Mouse (Mus musculus): Measurements from ENCODE around the gene Fam20a. TPM values are rescaled to one million over a fixed set of nuclear protein-coding genes. Genes with fewer than 3 reads are reported as not detected.

Fam20a gene
- total and polyA plus RNA-seq, 3 experiments, result 3.1 to 6.3 (median 4.0) TPM

DNA sequence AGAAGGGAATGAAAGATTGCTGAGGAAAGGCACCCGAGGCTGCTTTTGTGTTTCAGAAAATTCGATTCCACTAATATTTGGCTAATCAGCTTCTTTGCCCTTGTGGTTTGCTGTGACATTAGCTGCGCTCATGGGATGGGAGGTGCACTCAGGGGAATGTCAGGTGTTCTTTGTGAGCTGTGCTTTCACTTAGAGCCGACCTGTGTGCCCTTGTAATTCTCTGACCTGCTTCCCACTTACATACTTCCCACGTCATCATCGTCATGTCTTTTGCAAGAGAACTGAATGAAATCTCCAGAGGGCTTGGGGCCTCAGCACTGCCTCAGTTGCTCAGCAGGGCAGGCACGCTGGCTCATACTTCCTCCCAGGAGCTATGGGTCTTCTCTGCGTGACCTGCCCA, 68.9 kb downstream of the Fam20a start:
- DNase-seq, result no peak

DNA sequence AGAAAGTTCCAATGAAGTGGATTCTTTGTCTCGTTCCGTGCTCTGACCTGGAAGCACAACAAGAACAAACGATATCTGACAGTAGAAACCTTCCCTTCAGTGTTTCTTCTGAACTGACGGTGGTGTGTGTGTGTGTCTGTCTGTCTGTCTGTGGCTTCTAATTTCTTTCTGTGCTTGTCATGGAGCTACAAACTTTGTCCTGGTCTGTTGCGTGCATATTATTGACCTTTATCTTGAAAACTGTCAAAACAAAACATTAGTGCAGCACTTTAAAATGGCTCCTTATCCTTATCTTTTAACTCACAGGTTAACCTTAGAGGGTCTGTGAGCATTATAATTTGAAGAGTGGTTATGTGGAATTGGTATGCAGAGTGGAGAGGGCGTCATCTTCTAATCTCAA, 69.6 kb downstream of the Fam20a start:
- no peak for DNase-seq

DNA sequence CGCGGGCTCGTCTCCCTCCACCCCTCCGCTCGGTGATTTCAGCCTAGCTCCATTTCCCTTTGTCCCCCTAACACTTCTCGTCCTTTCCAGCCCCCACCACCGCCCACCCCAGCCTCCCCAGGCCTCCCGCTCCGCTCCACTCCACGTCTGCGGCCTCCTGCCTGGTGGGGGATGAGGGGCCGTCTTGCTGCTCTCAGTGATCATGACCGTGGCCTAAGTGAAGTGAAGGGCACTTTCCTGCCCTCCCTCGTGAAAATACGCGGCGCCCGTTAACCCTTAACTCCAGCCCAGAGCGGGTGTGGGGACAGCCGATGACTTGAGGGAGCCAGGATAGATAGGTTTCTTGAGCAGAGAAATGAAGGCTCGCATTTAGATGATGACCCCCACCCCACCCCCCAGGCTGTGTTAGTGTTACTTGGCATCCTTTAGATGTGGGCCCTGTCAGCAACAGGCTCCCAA, 70.5 kb downstream of the Fam20a start:
- DNase-seq, result peak; percentile 62

DNA sequence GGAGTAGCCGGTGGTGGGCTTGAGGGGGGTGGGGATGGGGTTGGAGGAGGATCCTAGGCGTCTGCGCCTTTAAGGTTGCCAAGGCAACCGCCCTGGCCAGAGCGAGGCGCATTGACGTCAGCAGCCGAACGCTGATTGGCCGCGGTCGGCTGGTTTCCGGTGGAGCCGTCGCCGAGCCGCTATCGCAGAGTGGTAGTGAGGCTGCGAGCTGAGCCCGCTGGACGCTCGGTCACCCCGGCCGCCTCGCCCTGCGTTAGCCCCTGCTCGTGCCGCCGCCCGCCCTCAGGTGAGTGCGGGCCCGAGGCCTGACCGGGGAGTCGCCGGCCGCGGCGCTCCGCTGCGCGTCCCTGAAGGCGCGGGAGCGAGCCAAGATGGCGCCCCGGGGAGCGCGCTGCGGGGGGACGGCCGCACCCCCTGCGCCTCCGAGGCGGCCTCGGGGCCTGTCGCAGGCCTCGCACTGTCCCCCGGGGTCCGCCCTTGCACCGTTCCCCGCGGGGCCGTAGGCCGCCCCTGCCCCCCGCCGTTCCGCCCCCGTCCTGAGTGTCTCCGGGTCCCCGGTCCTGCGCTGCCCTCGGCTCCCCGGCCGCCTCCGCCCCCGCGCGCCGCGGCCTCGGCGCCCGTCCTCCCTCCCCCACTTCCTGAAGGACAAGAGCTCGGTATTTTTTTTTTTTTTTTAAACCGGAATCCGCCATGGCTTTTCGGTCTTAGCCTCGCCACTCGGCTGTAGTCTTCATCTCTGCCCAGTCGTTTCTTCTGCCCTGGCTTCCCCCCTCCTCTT, 71.1 kb downstream of the Fam20a start:
- DNase-seq, result peak; percentile 95

DNA sequence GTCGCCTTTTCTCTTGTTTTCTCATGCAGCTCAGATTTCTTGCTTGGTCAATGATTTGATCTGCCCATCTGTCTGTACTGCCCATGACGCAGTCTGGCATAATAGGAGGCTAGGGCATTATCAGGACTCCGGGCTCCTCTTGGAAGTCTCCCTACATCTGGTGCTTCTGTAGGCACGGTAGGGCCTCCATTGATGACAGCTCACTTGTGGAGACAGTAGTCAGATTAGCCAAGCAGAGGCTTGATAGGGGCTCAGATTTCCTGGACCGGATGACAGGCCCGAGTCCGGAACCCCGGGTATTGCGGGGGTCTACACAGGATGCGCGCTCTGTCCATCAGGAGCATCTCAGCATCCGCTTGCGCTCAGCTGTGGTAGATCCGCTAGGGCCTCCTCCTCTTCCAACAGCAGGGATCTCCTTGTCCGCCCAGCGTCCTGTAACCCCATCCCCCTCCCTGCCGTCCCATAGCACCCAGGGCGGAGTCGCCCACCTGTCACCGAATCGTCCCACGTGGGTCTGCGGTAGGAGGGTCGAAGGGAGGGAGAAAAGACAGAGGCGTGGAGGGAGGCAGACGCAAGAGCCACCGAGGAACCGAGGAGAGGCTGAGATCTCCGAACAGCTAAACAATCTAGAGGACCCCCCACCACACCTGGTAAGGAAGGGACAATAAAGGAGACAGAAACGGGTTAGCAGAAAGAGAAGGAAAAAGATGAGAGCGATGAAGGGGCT, 71.9 kb downstream of the Fam20a start:
- DNase-seq, result peak; percentile 82

DNA sequence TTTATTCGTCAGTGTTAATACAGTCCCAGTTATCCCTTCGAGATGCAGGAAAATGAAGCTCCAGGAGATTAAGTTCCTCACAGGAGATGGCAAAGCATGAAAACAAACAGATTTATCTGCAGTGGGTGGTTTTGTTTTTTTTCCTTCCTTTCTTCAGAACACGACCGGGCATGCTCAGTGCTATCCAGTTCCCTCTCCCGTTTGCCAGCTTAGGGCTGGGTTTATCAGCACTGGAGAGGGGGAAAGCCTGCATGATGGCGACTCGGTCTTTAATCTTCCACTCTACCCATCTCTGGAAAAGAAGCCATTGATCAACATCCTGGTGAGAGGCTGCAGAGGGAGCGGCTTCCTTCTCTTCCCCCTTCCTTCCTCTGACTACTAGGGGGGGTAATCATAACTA, 72.9 kb downstream of the Fam20a start, which contains the start of gene Prkar1a:
Gene Prkar1a (plus strand): TSS at position 200 of the 400 bp plus-strand sequence.
- DNase-seq, result no peak

DNA sequence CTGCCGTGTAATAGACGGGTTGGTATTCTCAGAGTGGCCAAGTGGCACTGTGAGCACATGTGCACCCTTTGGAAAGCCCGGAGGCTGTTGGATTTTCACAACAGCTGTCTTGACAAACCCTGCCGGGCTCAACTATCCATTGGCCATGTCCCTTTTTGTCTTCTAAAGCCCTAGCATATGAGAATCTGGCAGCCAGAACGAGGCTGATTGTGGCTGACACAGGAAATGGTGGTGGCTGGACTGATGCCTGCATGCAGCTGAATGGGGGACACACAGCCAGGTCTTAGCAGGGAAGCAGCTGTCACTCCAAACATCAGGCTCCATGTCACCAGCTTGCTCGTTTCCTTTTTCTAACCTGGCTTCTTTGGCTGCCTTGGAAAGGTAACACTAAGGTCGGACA, 73.6 kb downstream of the Fam20a start:
- no peak for DNase-seq

DNA sequence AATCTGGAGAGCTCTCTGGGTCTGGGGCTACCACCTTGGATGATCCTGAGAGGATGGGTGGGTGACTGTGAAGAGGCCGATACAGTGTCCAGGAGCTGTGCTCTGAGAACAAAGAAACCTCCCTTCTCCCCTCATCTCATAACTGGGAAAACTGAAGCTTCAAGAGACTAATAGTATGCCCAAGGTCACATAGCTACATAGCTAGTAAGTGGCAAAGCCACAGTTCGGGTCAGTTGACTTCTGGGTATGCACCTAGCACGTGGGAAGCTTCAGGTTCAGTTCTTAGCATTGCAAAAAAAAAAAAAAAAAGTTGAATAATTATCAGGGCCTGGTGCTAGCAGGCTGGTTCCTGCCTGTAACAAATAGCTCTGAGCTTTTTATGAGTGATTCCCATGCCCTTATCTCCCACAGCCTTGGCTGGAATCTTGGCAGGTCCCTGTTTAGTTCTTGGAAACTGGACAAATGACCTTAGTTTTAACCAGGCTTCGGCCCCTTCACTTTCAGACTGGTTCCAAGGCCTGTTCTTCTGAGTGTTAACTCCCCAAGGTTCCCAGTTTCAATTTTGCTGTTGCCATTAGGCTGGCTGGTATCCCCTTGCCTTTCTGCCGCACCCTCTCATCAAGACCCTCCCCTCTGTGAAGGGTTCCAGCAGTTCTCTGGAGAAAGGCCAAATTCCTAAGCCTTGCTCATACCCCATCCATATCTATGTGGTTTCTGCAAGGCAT, 80.4 kb downstream of the Fam20a start:
- peak; percentile 88 for DNase-seq

DNA sequence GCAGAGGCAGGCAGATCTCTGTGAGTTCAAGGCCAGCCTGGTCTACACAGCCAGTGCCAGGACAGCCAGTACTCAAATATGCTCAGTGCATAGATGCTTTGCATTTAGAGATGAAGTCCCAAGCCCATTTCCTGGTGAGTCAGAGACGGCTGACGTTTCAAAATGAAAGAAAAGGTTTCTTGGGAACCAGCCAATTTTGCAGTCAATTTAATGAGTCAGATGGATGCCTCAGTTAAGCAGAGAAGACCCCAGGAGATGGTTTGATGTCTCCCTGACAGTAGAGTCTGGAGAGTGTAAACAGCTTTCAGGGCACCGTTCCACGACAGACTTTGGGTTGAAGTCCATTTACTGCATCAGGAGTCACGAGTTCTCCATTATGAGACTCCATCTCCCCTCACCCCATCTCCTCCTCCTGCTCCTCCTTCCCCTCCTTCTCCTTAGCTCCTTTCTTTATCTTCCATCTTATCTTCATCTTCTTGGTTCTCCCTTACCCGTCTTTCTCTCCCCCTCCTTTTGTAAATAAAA, 86.1 kb downstream of the Fam20a start:
- DNase-seq, result no peak

DNA sequence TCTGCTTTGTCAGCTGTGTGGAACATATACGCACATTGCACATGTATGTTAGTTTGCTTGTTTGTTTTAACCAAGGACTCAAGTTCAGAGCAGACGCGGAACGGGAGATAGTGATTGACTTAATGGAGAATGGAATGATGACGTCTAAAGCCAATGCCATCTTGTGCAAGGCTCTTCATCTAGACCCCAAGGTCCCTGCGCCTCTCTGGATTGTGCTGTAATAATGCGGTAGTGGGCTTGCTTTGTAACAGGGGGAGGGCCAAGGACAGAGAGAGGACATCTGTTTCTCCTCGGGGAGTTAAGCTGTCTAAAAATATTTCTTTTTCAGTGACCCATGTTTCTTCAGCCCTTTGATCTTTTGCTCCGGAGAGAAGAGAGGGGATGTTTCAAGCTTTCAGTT, 87.2 kb downstream of the Fam20a start:
- peak; percentile 37 for DNase-seq

DNA sequence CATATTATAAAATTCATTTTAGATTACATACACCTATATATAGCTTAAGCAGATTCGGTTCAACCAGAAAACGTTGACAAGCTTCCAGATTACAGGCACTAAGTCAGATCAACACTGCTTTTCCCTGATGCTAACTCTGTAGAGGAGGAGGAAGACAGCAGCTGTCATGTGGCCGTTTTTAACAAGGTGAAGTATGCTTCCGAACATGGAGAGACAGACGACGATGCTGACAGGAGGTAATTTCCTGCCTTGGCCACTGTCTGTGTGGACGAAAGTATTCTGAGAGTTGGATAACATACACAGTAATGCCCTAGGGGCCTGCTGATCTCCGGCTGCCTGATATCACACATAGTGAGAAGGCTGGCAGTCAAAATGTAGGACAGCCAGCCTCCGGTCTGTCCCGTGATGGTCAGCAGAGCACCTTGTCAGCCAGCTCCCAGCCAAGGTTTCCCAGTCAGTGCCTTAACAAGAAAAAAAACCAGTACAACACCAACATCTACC, 93.0 kb downstream of the Fam20a start:
- DNase-seq, result no peak

DNA sequence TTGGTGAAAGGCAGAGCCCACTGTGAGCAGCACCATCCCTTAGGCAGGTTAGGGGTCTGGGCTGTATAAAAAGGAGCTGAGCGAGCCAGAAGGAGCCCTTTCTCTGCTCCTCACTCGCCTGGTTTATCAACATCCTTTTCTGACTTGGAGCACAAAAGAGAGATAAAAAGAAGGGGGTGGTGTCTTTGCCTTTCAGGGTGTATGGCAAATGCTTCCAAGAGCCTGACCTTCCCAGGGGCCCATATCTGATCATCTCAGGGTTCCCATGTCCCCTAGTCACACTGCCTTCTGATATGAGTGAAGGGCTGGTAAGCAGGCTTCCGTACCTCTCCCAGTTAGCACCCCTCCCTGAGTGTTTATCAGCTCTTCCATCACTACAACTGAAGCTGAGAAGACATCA, 94.0 kb downstream of the Fam20a start:
- DNase-seq, result no peak

DNA sequence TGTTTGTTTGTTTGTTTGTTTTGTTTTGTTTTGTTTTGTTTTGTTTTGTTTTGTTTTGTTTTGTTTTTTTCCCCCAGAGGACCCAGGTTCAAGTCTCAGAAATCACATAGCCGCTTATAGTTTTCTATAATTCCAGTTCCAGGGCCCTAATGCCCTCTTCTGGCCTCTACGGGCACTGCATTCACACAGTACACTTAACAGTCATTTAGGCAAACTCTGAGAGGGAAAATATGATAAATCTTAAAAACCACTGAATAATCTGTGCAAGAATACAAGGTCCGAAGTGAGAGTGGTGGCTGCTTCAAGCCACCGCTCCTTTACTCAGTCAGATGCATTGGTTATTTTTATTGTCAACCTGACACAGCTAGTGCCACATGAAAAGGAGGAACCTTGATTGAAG, 94.4 kb downstream of the Fam20a start:
- DNase-seq, result no peak

DNA sequence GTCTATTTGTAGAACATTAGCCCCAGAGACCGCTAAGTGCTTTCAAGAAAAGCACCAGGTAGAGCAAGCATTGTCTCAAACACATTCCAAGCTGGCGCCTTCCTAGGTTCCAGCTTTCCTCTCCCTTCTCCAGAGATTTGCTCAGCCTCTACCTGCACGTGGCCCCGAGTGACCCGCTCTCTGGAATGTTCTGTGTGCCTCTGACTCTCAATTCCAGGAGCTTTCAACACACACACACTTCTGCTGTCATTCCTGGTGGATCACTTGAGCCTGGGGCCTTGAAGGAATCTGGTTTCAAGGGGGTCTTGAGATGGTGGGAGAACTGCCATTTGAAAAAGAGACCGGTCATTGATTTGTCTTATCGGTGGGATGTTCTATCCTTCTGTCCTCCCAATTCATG, 98.8 kb downstream of the Fam20a start:
- no peak for DNase-seq

DNA sequence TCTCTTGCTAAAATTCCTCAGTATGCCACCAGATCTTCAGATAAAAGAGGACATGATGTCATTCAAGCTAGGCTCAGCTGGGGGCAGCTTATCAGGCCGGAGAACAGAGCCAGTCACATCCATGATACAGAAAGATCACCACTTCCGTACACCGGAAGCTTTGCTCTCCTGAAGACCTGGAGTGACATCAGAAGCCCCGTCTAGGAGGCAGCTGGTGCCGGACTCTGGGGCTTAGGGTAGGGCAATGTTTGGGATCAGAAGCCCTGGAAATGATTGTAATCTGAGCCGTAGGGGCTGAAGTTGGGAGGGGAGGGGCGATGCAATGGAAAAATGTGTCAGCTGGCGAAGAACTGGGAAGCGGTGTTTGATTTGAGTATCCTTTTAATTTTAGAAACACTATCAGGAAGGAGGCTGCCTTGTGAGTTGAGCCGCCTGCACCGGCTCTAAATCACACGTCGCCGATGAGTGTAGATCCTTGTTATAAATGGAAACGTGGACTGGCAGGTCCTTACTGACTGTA, 99.5 kb downstream of the Fam20a start:
- DNase-seq, result peak; percentile 45

DNA sequence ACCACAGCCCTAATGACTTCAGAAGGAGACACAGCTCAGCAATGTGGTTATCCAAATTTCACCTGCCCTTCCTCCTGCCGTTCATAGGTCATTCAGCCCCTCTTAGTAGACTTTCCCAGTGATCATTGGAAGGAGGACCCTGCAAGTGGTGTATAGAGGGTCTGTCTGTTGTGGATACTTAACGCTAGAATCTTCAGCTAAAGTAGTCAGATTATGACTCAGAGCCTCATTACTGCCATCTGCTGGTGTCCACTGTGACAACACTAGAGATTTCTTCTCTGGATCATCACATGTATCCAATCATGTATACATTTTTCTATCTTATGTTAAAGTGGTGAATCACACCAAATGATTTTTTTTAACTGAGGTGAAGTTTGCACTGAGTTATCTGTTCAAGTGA, 100.9 kb downstream of the Fam20a start:
- DNase-seq, result peak; percentile 65

DNA sequence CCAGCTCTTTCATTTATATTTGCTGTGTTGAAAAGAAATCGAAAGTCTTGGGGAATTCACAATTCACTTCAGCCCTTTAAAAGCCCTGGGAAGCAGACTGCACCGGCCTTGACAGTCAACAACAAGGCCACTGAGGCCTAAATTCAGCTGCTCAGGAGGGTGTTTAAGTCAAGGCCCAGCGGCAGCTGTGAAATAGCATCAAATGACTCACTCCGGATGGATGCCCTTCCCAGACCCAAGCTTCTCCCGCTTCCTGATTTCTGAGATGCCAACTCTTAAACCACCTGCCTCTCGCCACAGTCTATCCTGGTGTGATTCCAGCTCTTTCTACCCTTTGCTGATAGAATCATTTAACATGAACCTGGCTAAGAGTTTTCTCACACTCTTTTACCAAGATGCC, 101.7 kb downstream of the Fam20a start:
- DNase-seq, result peak; percentile 84

Other genes with a start within 250 kb of the Fam20a start
- 1 to 10 TPM; 5.4 TPM for gene Arsg, start 248.9 kb downstream of the Fam20a start, total RNA-seq (2021)
- gene Arsg, start 248.9 kb downstream of the Fam20a start, polyA plus RNA-seq (2012; rRNA removed), result 4.5 and 4.8 TPM in 2 replicates
- under 1 TPM; 0.66 to 0.78 TPM for gene Slc16a6, start 248.7 kb downstream of the Fam20a start, total RNA-seq (2021)
- gene Slc16a6, start 248.7 kb downstream of the Fam20a start, polyA plus RNA-seq (2012; rRNA removed), result 0.33 and 0.45 TPM in 2 replicates
- gene Wipi1, start 110.3 kb downstream of the Fam20a start, total RNA-seq (2021), result 10 to 100 TPM; 35.4 to 38.6 TPM
- gene Wipi1, start 110.3 kb downstream of the Fam20a start, polyA plus RNA-seq (2012; rRNA removed), result 14.8 and 22.1 TPM in 2 replicates
- 100 to 1,000 TPM; 372 to 393 TPM for gene Prkar1a, start 72.9 kb downstream of the Fam20a start, total RNA-seq (2021)
- gene Prkar1a, start 72.9 kb downstream of the Fam20a start, polyA plus RNA-seq (2012; rRNA removed), result 164 and 197 TPM in 2 replicates
- not detected for gene 1700012B07Rik, start 105.8 kb upstream of the Fam20a start, total RNA-seq (2021)
- gene 1700012B07Rik, start 105.8 kb upstream of the Fam20a start, polyA plus RNA-seq (2012; rRNA removed), result not detected in 2 replicates

Data from adrenal gland, adult 2 months (tissue).